Mouse (Mus musculus) lung, postnatal 36 days (tissue): ENCODE data around the gene Aamp.

Source experiments
- DNase-seq: peaks from one replicate; pipeline ENCODE4 v3.0.0; 2022; ENCODE audit warnings: mixed read lengths

Gene Aamp

GRCm38 (mm10) chr1:74281886-74282285 is 2.7 kb downstream of the Aamp start:
- no peak for DNase-seq

GRCm38 (mm10) chr1:74281372-74281771 is 3.2 kb downstream of the Aamp start:
- DNase-seq, result no peak

GRCm38 (mm10) chr1:74280591-74281325 is 3.8 kb downstream of the Aamp start:
- no peak for DNase-seq

- DNase-seq, result no peak
Observed at GRCm38 (mm10) chr1:74278988-74279387, 5.5 kb downstream of the Aamp start.

GRCm38 (mm10) chr1:74278538-74278937 is 6.0 kb downstream of the Aamp start, which contains the start of gene Gpbar1:
Gene Gpbar1, plus strand, starts transcription at chr1:74278550.
- no peak for DNase-seq

GRCm38 (mm10) chr1:74277883-74278537 is 6.5 kb downstream of the Aamp start:
- no peak for DNase-seq

- no peak for DNase-seq
Observed at GRCm38 (mm10) chr1:74277041-74277440, 7.5 kb downstream of the Aamp start.

- no peak for DNase-seq
Observed at GRCm38 (mm10) chr1:74275015-74275414, 9.5 kb downstream of the Aamp start.

GRCm38 (mm10) chr1:74271659-74272058 is 12.9 kb downstream of the Aamp start:
- DNase-seq, result no peak

- DNase-seq, result no peak
Observed at GRCm38 (mm10) chr1:74268750-74269149, 15.8 kb downstream of the Aamp start.

GRCm38 (mm10) chr1:74262510-74262909 is 22.0 kb downstream of the Aamp start:
- no peak for DNase-seq

GRCm38 (mm10) chr1:74256782-74257181 is 27.8 kb downstream of the Aamp start:
- no peak for DNase-seq

- no peak for DNase-seq
Observed at GRCm38 (mm10) chr1:74255704-74256345, 28.7 kb downstream of the Aamp start.

- DNase-seq, result no peak
Observed at GRCm38 (mm10) chr1:74250096-74250495, 34.4 kb downstream of the Aamp start.

- peak; percentile 54 for DNase-seq
Observed at GRCm38 (mm10) chr1:74249331-74249980, 35.1 kb downstream of the Aamp start.

GRCm38 (mm10) chr1:74248799-74249198 is 35.7 kb downstream of the Aamp start:
- peak; percentile 83 for DNase-seq

GRCm38 (mm10) chr1:74245525-74245924 is 39.0 kb downstream of the Aamp start:
- DNase-seq, result no peak

- DNase-seq, result no peak
Observed at GRCm38 (mm10) chr1:74240832-74241231, 43.7 kb downstream of the Aamp start.

- DNase-seq, result no peak
Observed at GRCm38 (mm10) chr1:74240311-74240710, 44.2 kb downstream of the Aamp start.

- DNase-seq, result no peak
Observed at GRCm38 (mm10) chr1:74239618-74240017, 44.9 kb downstream of the Aamp start.

GRCm38 (mm10) chr1:74239162-74239561 is 45.4 kb downstream of the Aamp start:
- DNase-seq, result no peak

- no peak for DNase-seq
Observed at GRCm38 (mm10) chr1:74238136-74238535, 46.4 kb downstream of the Aamp start.

GRCm38 (mm10) chr1:74237671-74238070 is 46.9 kb downstream of the Aamp start:
- no peak for DNase-seq
